9 mouse cellular contexts compared by ENCODE assay signal in genomic region chr4:150239087-150239480, GRCm38 (mm10). TPM values are rescaled to one million over a fixed set of nuclear protein-coding genes. Genes with fewer than 3 reads are reported as not detected.
DNase-seq lines count a peak whose midpoint lies in the region; ATAC-seq and TF ChIP-seq lines count a peak whose summit lies in the region.
"Had no signal": no experiment of that assay in that cellular context is flagged by ENCODE, and none has a peak within 500 bp of the region (broad histone marks: within the 10 kb centered on the region; RNA-seq: fewer than 3 reads in every experiment).

No protein-coding gene starts in this region.

- H3K9me3 ChIP-seq in embryonic facial prominence, embryonic 13.5 days: no peaks in the 10 kb centered on the region
- no peaks in the 10 kb centered on the region for H3K9me3 ChIP-seq in intestine, embryonic 14.5 days (ENCODE audit: control insufficient read depth, low read length)

- H3K4me1 ChIP-seq in embryonic facial prominence, embryonic 13.5 days: peaks cover 54% of the 10 kb centered on the region
- H3K4me1 ChIP-seq in intestine, embryonic 14.5 days (replicated peaks; ENCODE audit: control insufficient read depth, insufficient read depth, low read length): peaks cover 32% of the 10 kb centered on the region

- no peak for ATAC-seq in embryonic facial prominence, embryonic 13.5 days (ENCODE audit: insufficient number of reproducible peaks, insufficient read depth, low FRiP score, low TSS enrichment, low read depth)
- ATAC-seq in intestine, embryonic 14.5 days (replicated peaks; ENCODE audit: low FRiP score, low TSS enrichment, low read depth): no peak

- H3K27me3 ChIP-seq in embryonic facial prominence, embryonic 13.5 days: no peaks in the 10 kb centered on the region
- H3K27me3 ChIP-seq in intestine, embryonic 14.5 days (replicated peaks; ENCODE audit: control insufficient read depth, insufficient read depth, low read length): no peaks in the 10 kb centered on the region

- peaks cover 39% of the 10 kb centered on the region for H3K36me3 ChIP-seq in embryonic facial prominence, embryonic 13.5 days
- peaks cover 45% of the 10 kb centered on the region for H3K36me3 ChIP-seq in intestine, embryonic 14.5 days (ENCODE audit: control insufficient read depth, insufficient read depth, low read length)

- TF ChIP-seq CTCF in layer of hippocampus, adult 2 months (conservative IDR thresholded peaks at IDR 0.05): no peak

- DNase-seq in layer of hippocampus, adult 2 months (ENCODE audit: low spot score in 2 of 2): no peak
- DNase-seq in layer of hippocampus, postnatal 14 days (ENCODE audit: low spot score in 2 of 2): no peak
- DNase-seq in intestine, embryonic 14.5 days (ENCODE audit: low spot score): no peak
- DNase-seq in naive thymus-derived CD4-positive, alpha-beta T cell, adult 2 months (ENCODE audit: low read depth): peak; percentile 36
- no peak for DNase-seq in cerebellum, postnatal 14 days
- no peak for DNase-seq in adipocyte (ENCODE audit: low spot score)
- DNase-seq in adrenal gland, postnatal 4 days (ENCODE audit: low spot score in 2 of 2): no peak
- DNase-seq: layer of hippocampus, postnatal 36 days had no signal

- peak overlapping the region; percentile 99; the same call in 1 of the 2 replicates for H3K27ac ChIP-seq in layer of hippocampus, adult 2 months
- H3K27ac ChIP-seq in embryonic facial prominence, embryonic 13.5 days: peak overlapping the region; percentile 99; the same call in 1 of the 2 replicates
- H3K27ac ChIP-seq in intestine, embryonic 14.5 days (ENCODE audit: low read depth): peak overlapping the region; percentile 2; the same call in 1 of the 2 replicates

- peak overlapping the region; percentile 90 for H3K9ac ChIP-seq in embryonic facial prominence, embryonic 13.5 days
- H3K9ac ChIP-seq in intestine, embryonic 14.5 days (ENCODE audit: low read length): peak overlapping the region; percentile 88

- H3K4me2 ChIP-seq in embryonic facial prominence, embryonic 13.5 days: peak overlapping the region; percentile 80
- peak overlapping the region; percentile 77 for H3K4me2 ChIP-seq in intestine, embryonic 14.5 days (ENCODE audit: low read length)

- H3K4me3 ChIP-seq in layer of hippocampus, adult 2 months: peak overlapping the region; percentile 88
- peak overlapping the region; percentile 77 for H3K4me3 ChIP-seq in embryonic facial prominence, embryonic 13.5 days
- H3K4me3 ChIP-seq in intestine, embryonic 14.5 days (ENCODE audit: low read depth, low read length): peak overlapping the region; percentile 97

- 29% methylated on average over 5 of the region's 5 CpGs for WGBS in embryonic facial prominence, embryonic 13.5 days
- 29% methylated on average over 5 of the region's 5 CpGs for WGBS in intestine, embryonic 14.5 days

RNA-seq across cellular contexts. Expression of gene Eno1, which starts 2.6 kb away (rescaled TPM):
- total RNA-seq in layer of hippocampus, adult 2 months (2021): 100 to 1,000 TPM; 416 to 423 TPM
- 100 to 1,000 TPM; 395 to 425 TPM for total RNA-seq in layer of hippocampus, postnatal 14 days (2021)
- 1,290 and 1,439 TPM in 2 replicates for polyA plus RNA-seq in embryonic facial prominence, embryonic 13.5 days (2015; fragmentation: Nextera tagmentation; extraction: Ambion mirVana)
- polyA plus RNA-seq in intestine, embryonic 14.5 days (2014; fragmentation: Nextera tagmentation; extraction: Ambion mirVana): 1,930 and 1,939 TPM in 2 replicates
- 100 to 1,000 TPM; 259 to 261 TPM for total RNA-seq in adrenal gland, postnatal 4 days (2021)

RNA-seq across cellular contexts. Expression of gene Car6, which starts 38.0 kb away (rescaled TPM):
- not detected for total RNA-seq in layer of hippocampus, adult 2 months (2021)
- not detected for total RNA-seq in layer of hippocampus, postnatal 14 days (2021)
- polyA plus RNA-seq in embryonic facial prominence, embryonic 13.5 days (2015; fragmentation: Nextera tagmentation; extraction: Ambion mirVana): 0.23 TPM in 1 of 2 replicates, not detected in the other
- not detected in 2 replicates for polyA plus RNA-seq in intestine, embryonic 14.5 days (2014; fragmentation: Nextera tagmentation; extraction: Ambion mirVana)
- not detected for total RNA-seq in adrenal gland, postnatal 4 days (2021)

RNA-seq across cellular contexts. Expression of gene Rere, which starts 42.4 kb away (rescaled TPM):
- 100 to 1,000 TPM; 144 to 153 TPM for total RNA-seq in layer of hippocampus, adult 2 months (2021)
- total RNA-seq in layer of hippocampus, postnatal 14 days (2021): 100 to 1,000 TPM; 118 to 127 TPM
- polyA plus RNA-seq in embryonic facial prominence, embryonic 13.5 days (2015; fragmentation: Nextera tagmentation; extraction: Ambion mirVana): 23.3 and 26.3 TPM in 2 replicates
- 38.0 and 38.1 TPM in 2 replicates for polyA plus RNA-seq in intestine, embryonic 14.5 days (2014; fragmentation: Nextera tagmentation; extraction: Ambion mirVana)
- total RNA-seq in adrenal gland, postnatal 4 days (2021): 100 to 1,000 TPM; 150 to 160 TPM

Comparison
In these comparisons a context has a peak if more than half of its experiments do, and no peak if none do; other contexts are left out.
1. H3K27ac ChIP-seq: peak in every context shown above with its lines; median percentile 99 in layer of hippocampus, adult 2 months; 99 in embryonic facial prominence, embryonic 13.5 days; 2 in intestine, embryonic 14.5 days.